Mouse (Mus musculus): ENCODE data around the gene Usp3. TPM values are rescaled to one million over a fixed set of nuclear protein-coding genes. Genes with fewer than 3 reads are reported as not detected.

Gene Usp3
- total and polyA plus RNA-seq, 3 experiments: 7.2 to 20.7 (median 20.6) TPM

DNA sequence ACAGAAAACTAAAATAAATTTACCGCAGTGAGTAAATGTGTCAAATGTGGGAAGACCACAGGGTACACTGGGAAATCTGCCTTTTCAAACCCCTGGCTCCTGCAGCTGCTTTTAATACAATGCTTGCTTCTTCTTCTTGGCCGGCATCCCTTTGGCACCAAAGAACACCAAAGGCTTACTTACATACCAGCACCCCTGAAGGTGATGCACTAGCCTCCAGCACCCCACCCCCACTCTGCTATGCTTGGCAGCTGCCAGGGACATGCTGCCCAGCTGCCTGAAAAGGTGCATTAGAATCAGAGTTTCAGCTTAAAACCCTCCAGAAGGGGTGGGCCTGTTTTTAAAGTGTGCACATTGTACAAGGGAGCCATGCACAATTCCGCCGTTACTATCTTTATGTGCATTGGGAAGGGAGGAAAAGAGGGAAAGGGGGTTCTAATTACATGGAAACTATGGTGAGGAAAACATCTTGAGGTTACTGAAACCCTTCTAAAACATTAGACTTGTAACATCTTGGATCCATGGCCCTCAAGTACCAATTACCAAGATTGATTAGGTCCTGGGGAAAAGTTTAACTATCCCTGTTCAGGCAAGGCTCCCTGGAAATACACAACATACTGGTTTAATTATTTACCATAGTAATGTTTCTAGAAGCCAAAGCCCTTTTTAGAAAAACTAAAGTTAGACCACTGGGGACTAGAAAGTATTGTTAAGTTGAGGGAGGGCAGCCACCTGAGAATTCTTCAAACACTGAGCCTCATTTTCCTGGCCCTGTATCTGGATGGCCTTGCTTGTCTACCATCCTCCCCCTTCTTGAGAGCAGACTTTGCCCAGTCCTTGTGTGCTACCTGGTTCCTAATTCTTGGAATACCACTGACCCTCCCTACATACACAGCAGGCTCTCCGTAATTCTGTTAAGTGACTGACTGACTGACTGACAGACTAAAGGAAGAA lies 3.1 kb upstream of the Usp3 start:
- intact Hi-C loops (cut with DNase I): no loop called here
- Histone ChIP-seq H3K36me3 (ENCODE audit: control insufficient read depth, insufficient read depth, low read length) (peaks cover 4% of the 10 kb centered on the region; the same call in 1 of the 2 replicates), H3K27me3 (ENCODE audit: control insufficient read depth, insufficient read depth, low read length) (no peaks in the 10 kb centered on the region), H3K4me3 (no peak overlapping the region), H3K9ac (ENCODE audit: low read depth, low read length) (no peak overlapping the region), H3K4me1 (ENCODE audit: control insufficient read depth, insufficient read depth, low read length) (peaks cover 3% of the 10 kb centered on the region), H3K27ac (no peak overlapping the region), H3K79me2 (replicated peaks; ENCODE audit: control insufficient read depth, insufficient read depth, low read length) (no peaks in the 10 kb centered on the region)
- no peak for TF ChIP-seq POLR2A (IDR thresholded peaks at IDR 0.05; ENCODE audit: insufficient read depth, low read depth, low read length)
- TF ChIP-seq EP300 (IDR thresholded peaks at IDR 0.05; ENCODE audit: insufficient read depth, low read depth, low read length): no peak
- no peak for TF ChIP-seq CTCF (IDR thresholded peaks at IDR 0.05)
- 73% methylated on average over 5 of the region's 5 CpGs for WGBS
- DNase-seq: no peak

DNA sequence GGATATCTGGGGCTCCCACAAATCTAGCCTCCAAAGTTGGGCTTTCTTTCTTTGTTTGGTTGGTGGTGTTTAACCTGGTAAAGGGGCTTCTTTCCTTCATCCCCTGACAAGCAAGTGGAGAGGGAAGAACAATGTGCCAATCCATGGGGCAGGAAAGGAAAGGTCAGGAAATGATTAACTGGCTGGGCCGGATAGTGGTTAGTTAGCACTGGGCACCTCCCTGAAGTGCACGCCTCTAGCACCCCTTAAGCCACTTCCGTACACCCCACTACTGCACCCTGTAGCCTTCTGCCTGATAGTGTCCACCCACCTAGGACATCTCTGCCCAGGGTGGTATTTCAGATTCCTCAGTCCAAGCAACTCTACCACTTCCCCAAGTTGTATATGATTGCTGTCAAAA lies 1.1 kb upstream of the Usp3 start:
- H3K4me1 ChIP-seq (ENCODE audit: control insufficient read depth, insufficient read depth, low read length): peaks cover 4% of the 10 kb centered on the region
- TF ChIP-seq POLR2A (IDR thresholded peaks at IDR 0.05; ENCODE audit: insufficient read depth, low read depth, low read length): no peak
- TF ChIP-seq CTCF (IDR thresholded peaks at IDR 0.05): no peak
- no peak for TF ChIP-seq EP300 (IDR thresholded peaks at IDR 0.05; ENCODE audit: insufficient read depth, low read depth, low read length)
- no peak overlapping the region; the same call in 1 of the 2 replicates for H3K27ac ChIP-seq
- peak in 1 of 2 experiments; percentile 36 for DNase-seq
- no peaks in the 10 kb centered on the region for H3K27me3 ChIP-seq (ENCODE audit: control insufficient read depth, insufficient read depth, low read length)
- peaks cover 4% of the 10 kb centered on the region; the same call in 1 of the 2 replicates for H3K36me3 ChIP-seq (ENCODE audit: control insufficient read depth, insufficient read depth, low read length)
- no peak overlapping the region for H3K9ac ChIP-seq (ENCODE audit: low read depth, low read length)
- 42% methylated on average over 3 of the region's 3 CpGs for WGBS
- no peaks in the 10 kb centered on the region for H3K79me2 ChIP-seq (replicated peaks; ENCODE audit: control insufficient read depth, insufficient read depth, low read length)
- intact Hi-C loops (cut with DNase I): no loop called here
- H3K4me3 ChIP-seq: no peak overlapping the region; the same call in 1 of the 2 replicates

GRCm38 (mm10) chr9:66593613-66593969 lies 649 bp upstream of the Usp3 start:
- H3K27ac ChIP-seq: peak overlapping the region; percentile 97
- H3K9ac ChIP-seq (ENCODE audit: low read depth, low read length): peak overlapping the region; percentile 58
- no peaks in the 10 kb centered on the region for H3K79me2 ChIP-seq (replicated peaks; ENCODE audit: control insufficient read depth, insufficient read depth, low read length)
- H3K4me1 ChIP-seq (ENCODE audit: control insufficient read depth, insufficient read depth, low read length): peaks cover 4% of the 10 kb centered on the region
- TF ChIP-seq EP300 (IDR thresholded peaks at IDR 0.05; ENCODE audit: insufficient read depth, low read depth, low read length) (0 out of 2 replicates have a peak, but pooled peaks have one; percentile 1), POLR2A (IDR thresholded peaks at IDR 0.05; ENCODE audit: insufficient read depth, low read depth, low read length) (no peak), CTCF (IDR thresholded peaks at IDR 0.05) (no peak)
- peak overlapping the region; percentile 92 for H3K4me3 ChIP-seq
- DNase-seq: no peak
- 5% methylated on average over 12 of the region's 12 CpGs for whole genome bisulfite sequencing
- intact Hi-C loops (cut with DNase I): loop anchor here (2.0 kb wide), 2 partner anchors 81 to 469 kb away; no protein-coding TSS in a partner anchor
- peaks cover 4% of the 10 kb centered on the region; the same call in 1 of the 2 replicates for H3K36me3 ChIP-seq (ENCODE audit: control insufficient read depth, insufficient read depth, low read length)
- no peaks in the 10 kb centered on the region for H3K27me3 ChIP-seq (ENCODE audit: control insufficient read depth, insufficient read depth, low read length)

DNA sequence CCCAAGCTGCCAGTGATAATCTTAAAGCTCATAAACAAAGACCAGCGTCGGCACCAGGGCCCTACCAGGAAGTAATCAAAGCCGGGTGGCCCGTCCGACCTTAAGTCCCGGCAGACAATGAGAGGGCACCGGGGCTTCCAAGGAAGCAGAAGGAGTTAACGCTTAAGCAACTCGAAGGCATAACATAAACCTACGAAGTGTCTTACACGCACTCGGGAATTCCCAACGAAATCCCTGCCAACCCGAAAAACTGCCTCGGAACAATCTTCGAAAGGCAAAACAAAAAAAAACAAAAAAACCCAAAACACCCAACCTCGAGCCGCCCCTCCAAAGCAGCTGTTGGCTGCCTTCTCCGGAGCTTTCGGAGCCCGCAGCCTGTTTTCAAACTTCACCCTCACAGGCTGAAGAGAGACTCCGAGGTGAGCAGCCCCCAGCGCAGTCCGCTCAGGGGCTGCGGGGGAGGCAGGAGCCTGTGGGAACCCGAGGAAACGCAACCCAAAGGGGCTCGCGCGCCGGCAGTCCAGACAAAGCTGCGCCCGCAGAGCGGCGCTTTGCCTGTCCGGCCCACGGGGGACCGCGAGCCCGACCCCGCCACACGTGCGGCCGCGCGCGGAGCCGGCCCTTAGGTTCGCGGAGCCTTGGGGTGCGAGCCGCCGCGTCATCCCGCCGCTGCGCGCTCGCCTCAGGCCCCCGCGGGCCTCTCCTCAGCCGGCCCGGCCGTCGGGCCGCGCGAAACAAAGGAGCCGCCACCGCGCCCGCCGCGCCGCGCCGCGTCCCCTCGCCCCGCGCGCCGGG lies 894 bp downstream of the Usp3 start:
- H3K4me1 ChIP-seq (ENCODE audit: control insufficient read depth, insufficient read depth, low read length): peaks cover 6% of the 10 kb centered on the region
- H3K79me2 ChIP-seq (replicated peaks; ENCODE audit: control insufficient read depth, insufficient read depth, low read length): no peaks in the 10 kb centered on the region
- TF ChIP-seq POLR2A (IDR thresholded peaks at IDR 0.05; ENCODE audit: insufficient read depth, low read depth, low read length) (no peak), EP300 (IDR thresholded peaks at IDR 0.05; ENCODE audit: insufficient read depth, low read depth, low read length) (no peak), CTCF (IDR thresholded peaks at IDR 0.05) (no peak)
- DNase-seq: peak; percentile 65 to 70
- H3K9ac ChIP-seq (ENCODE audit: low read depth, low read length): peak overlapping the region; percentile 87
- peaks cover 4% of the 10 kb centered on the region; the same call in 1 of the 2 replicates for H3K36me3 ChIP-seq (ENCODE audit: control insufficient read depth, insufficient read depth, low read length)
- peak overlapping the region; percentile 90 for H3K27ac ChIP-seq
- H3K27me3 ChIP-seq (ENCODE audit: control insufficient read depth, insufficient read depth, low read length): no peaks in the 10 kb centered on the region
- peak overlapping the region; percentile 92 for H3K4me3 ChIP-seq
- under 1% methylated on average over 75 of the region's 83 CpGs for WGBS
- intact Hi-C loops (cut with DNase I): loop anchor here (2.0 kb wide), 2 partner anchors 79 to 467 kb away; no protein-coding TSS in a partner anchor

DNA sequence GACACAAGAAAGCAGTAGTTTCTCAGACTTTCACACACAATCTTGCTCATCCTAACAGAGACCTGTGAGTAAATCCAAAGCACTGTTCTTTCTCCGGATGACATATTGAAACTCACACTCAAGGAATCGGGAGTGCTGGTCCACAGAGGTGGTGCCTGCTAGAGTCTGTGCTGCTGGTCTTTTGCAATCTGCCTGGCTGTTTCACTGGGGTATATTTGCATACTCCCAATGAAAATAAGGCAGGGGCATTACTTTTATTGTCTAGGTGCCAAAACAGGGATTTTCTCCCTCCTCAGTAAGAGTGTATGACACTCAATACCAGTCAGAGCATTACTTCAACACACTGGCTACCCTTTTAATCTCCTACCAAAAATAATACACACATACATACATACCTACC lies 2.9 kb downstream of the Usp3 start:
- no peak for DNase-seq
- Histone ChIP-seq H3K27ac (no peak overlapping the region), H3K79me2 (replicated peaks; ENCODE audit: control insufficient read depth, insufficient read depth, low read length) (no peaks in the 10 kb centered on the region), H3K4me3 (no peak overlapping the region), H3K27me3 (ENCODE audit: control insufficient read depth, insufficient read depth, low read length) (no peaks in the 10 kb centered on the region), H3K36me3 (ENCODE audit: control insufficient read depth, insufficient read depth, low read length) (peaks cover 9% of the 10 kb centered on the region), H3K9ac (ENCODE audit: low read depth, low read length) (no peak overlapping the region), H3K4me1 (ENCODE audit: control insufficient read depth, insufficient read depth, low read length) (peaks cover 7% of the 10 kb centered on the region)
- TF ChIP-seq POLR2A (IDR thresholded peaks at IDR 0.05; ENCODE audit: insufficient read depth, low read depth, low read length) (no peak), EP300 (IDR thresholded peaks at IDR 0.05; ENCODE audit: insufficient read depth, low read depth, low read length) (no peak), CTCF (IDR thresholded peaks at IDR 0.05) (no peak)
- WGBS: 69% methylated on average over 2 of the region's 2 CpGs
- intact Hi-C loops (cut with DNase I): no loop called here
